Mouse (Mus musculus) limb, embryonic 10.5 days (tissue): ENCODE measurements at regions not wholly inside any gene's neighbourhood (a gene's known extent, or its start where the extent isn't known, plus 50 kb on each side); places are given as distances from the start of the nearest gene placed in this dataset.

Experiments
- DNase-seq: peaks from one replicate; pipeline ENCODE4 v3.0.0-alpha.2; 2017; ENCODE audit warnings: low spot score
- H3K27ac ChIP-seq: fragments of 300-500 bp; sonication (generic); 2 replicates; pipeline ENCODE4 v1.5.1; 2016; ENCODE audit warnings: mild to moderate bottlenecking
- H3K27me3 ChIP-seq: fragments of 300-500 bp; sonication (generic); 2 replicates; pipeline ENCODE4 v1.6.1; 2016; ENCODE audit warnings: low read depth, mild to moderate bottlenecking; ENCODE audit not compliant: poor library complexity, severe bottlenecking
- H3K36me3 ChIP-seq: fragments of 300-500 bp; sonication (generic); 2 replicates; pipeline ENCODE4 v1.6.1; 2016; ENCODE audit warnings: mild to moderate bottlenecking, moderate library complexity
- H3K4me1 ChIP-seq: fragments of 300-500 bp; sonication (generic); 2 replicates; pipeline ENCODE4 v1.6.1; 2016
- H3K4me3 ChIP-seq: fragments of 300-500 bp; sonication (generic); 2 replicates; pipeline ENCODE4 v1.5.1; 2016; ENCODE audit warnings: mild to moderate bottlenecking, moderate library complexity
- H3K9me3 ChIP-seq: fragments of 300-500 bp; sonication (generic); replicated peaks from 2 replicates; pipeline ENCODE4 v1.6.1; 2016; ENCODE audit warnings: mild to moderate bottlenecking
- WGBS: fragments of 180-500 bp; shearing (Covaris S2); methylation state at CpG from one replicate; pipeline ENCODE4 v1.1.7; 2016; 5-methylcytosine and 5-hydroxymethylcytosine counted together

GRCm38 (mm10) chr13:16279974-16280373 lies 268.3 kb downstream of the Inhba start:
- H3K36me3 ChIP-seq, result no peaks in the 10 kb centered on the region
- no peak overlapping the region for H3K27ac ChIP-seq
- WGBS, result 90% methylated on average over 3 of the region's 3 CpGs
- no peaks in the 10 kb centered on the region for H3K27me3 ChIP-seq
- H3K4me3 ChIP-seq, result no peak overlapping the region
- 0 out of 2 replicates have a peak, but pooled peaks cover 3% of the 10 kb centered on the region for H3K4me1 ChIP-seq
- no peaks in the 10 kb centered on the region for H3K9me3 ChIP-seq
- no peak for DNase-seq

- H3K4me1 ChIP-seq, result 0 out of 2 replicates have a peak, but pooled peaks cover 3% of the 10 kb centered on the region
- no peak overlapping the region for H3K27ac ChIP-seq
- H3K36me3 ChIP-seq, result no peaks in the 10 kb centered on the region
- DNase-seq, result no peak
- no peaks in the 10 kb centered on the region for H3K27me3 ChIP-seq
- no peaks in the 10 kb centered on the region for H3K9me3 ChIP-seq
- WGBS, result 75% methylated on average over 2 of the region's 2 CpGs
- H3K4me3 ChIP-seq, result no peak overlapping the region
Observed at GRCm38 (mm10) chr13:16280742-16281141, 269.1 kb downstream of the Inhba start.

- no peak for DNase-seq
- H3K9me3 ChIP-seq, result no peaks in the 10 kb centered on the region
- H3K4me1 ChIP-seq, result 0 out of 2 replicates have a peak, but pooled peaks cover 3% of the 10 kb centered on the region
- H3K36me3 ChIP-seq, result no peaks in the 10 kb centered on the region
- H3K4me3 ChIP-seq, result no peak overlapping the region
- no peaks in the 10 kb centered on the region for H3K27me3 ChIP-seq
- no peak overlapping the region for H3K27ac ChIP-seq
Observed at GRCm38 (mm10) chr13:16281777-16282176, 270.1 kb downstream of the Inhba start.

GRCm38 (mm10) chr13:16282230-16282629 lies 270.6 kb downstream of the Inhba start:
- H3K36me3 ChIP-seq, result no peaks in the 10 kb centered on the region
- no peaks in the 10 kb centered on the region for H3K27me3 ChIP-seq
- H3K4me1 ChIP-seq, result 0 out of 2 replicates have a peak, but pooled peaks cover 3% of the 10 kb centered on the region
- H3K9me3 ChIP-seq, result no peaks in the 10 kb centered on the region
- no peak overlapping the region for H3K27ac ChIP-seq
- no peak overlapping the region for H3K4me3 ChIP-seq
- 64% methylated on average over 2 of the region's 2 CpGs for WGBS
- no peak for DNase-seq

- Histone ChIP-seq H3K4me3 (no peak overlapping the region), H3K4me1 (0 out of 2 replicates have a peak, but pooled peaks cover 3% of the 10 kb centered on the region), H3K36me3 (no peaks in the 10 kb centered on the region), H3K27ac (no peak overlapping the region), H3K27me3 (no peaks in the 10 kb centered on the region), H3K9me3 (no peaks in the 10 kb centered on the region)
- WGBS, result 71% methylated on average over 4 of the region's 4 CpGs
- DNase-seq, result no peak
Observed at GRCm38 (mm10) chr13:16283336-16283735, 271.7 kb downstream of the Inhba start.

- Histone ChIP-seq H3K4me1 (no peaks in the 10 kb centered on the region), H3K36me3 (no peaks in the 10 kb centered on the region), H3K9me3 (no peaks in the 10 kb centered on the region), H3K27me3 (no peaks in the 10 kb centered on the region), H3K4me3 (no peak overlapping the region), H3K27ac (no peak overlapping the region)
- no peak for DNase-seq
- WGBS, result 91% methylated on average over 2 of the region's 2 CpGs
Observed at GRCm38 (mm10) chr13:16289633-16290032, 278.0 kb downstream of the Inhba start.

GRCm38 (mm10) chr13:16290784-16291183 lies 279.1 kb downstream of the Inhba start:
- DNase-seq, result no peak
- no peaks in the 10 kb centered on the region for H3K36me3 ChIP-seq
- WGBS, result 90% methylated on average over 2 of the region's 2 CpGs

GRCm38 (mm10) chr13:16291661-16292291 lies 280.1 kb downstream of the Inhba start:
- Histone ChIP-seq H3K36me3 (no peaks in the 10 kb centered on the region), H3K27ac (no peak overlapping the region), H3K4me1 (no peaks in the 10 kb centered on the region), H3K27me3 (no peaks in the 10 kb centered on the region), H3K4me3 (no peak overlapping the region), H3K9me3 (no peaks in the 10 kb centered on the region)
- WGBS, result 88% methylated on average over 6 of the region's 6 CpGs
- no peak for DNase-seq

More at GRCm38 (mm10) chr13:16290784-16291183, 279.1 kb downstream of the Inhba start:
- Histone ChIP-seq H3K9me3 (no peaks in the 10 kb centered on the region), H3K4me3 (no peak overlapping the region), H3K27ac (no peak overlapping the region), H3K4me1 (no peaks in the 10 kb centered on the region), H3K27me3 (no peaks in the 10 kb centered on the region)

GRCm38 (mm10) chr13:16299756-16300155 lies 288.1 kb downstream of the Inhba start:
- Histone ChIP-seq H3K9me3 (no peaks in the 10 kb centered on the region), H3K27ac (no peak overlapping the region), H3K36me3 (no peaks in the 10 kb centered on the region), H3K4me3 (no peak overlapping the region), H3K27me3 (no peaks in the 10 kb centered on the region), H3K4me1 (no peaks in the 10 kb centered on the region)
- no peak for DNase-seq
- WGBS, result 78% methylated on average over 2 of the region's 2 CpGs

- DNase-seq, result no peak
- no peak overlapping the region for H3K27ac ChIP-seq
- H3K4me3 ChIP-seq, result no peak overlapping the region
- WGBS, result 92% methylated on average over 2 of the region's 2 CpGs
- H3K4me1 ChIP-seq, result no peaks in the 10 kb centered on the region
- H3K9me3 ChIP-seq, result no peaks in the 10 kb centered on the region
- H3K27me3 ChIP-seq, result no peaks in the 10 kb centered on the region
- H3K36me3 ChIP-seq, result no peaks in the 10 kb centered on the region
Observed at GRCm38 (mm10) chr13:16314669-16315068, 303.0 kb downstream of the Inhba start.

GRCm38 (mm10) chr13:16315689-16316088 lies 304.0 kb downstream of the Inhba start:
- DNase-seq, result no peak
- Histone ChIP-seq H3K9me3 (no peaks in the 10 kb centered on the region), H3K27me3 (no peaks in the 10 kb centered on the region), H3K4me3 (no peak overlapping the region), H3K27ac (no peak overlapping the region), H3K4me1 (no peaks in the 10 kb centered on the region), H3K36me3 (no peaks in the 10 kb centered on the region)
- 88% methylated on average over 2 of the region's 2 CpGs for WGBS

- H3K27ac ChIP-seq, result no peak overlapping the region
- 88% methylated on average over 2 of the region's 2 CpGs for WGBS
- DNase-seq, result no peak
Observed at GRCm38 (mm10) chr13:16316581-16316980, 304.9 kb downstream of the Inhba start.

GRCm38 (mm10) chr13:16317412-16317811 lies 305.8 kb downstream of the Inhba start:
- no peak for DNase-seq
- WGBS, result 65% methylated on average over 3 of the region's 3 CpGs

More at GRCm38 (mm10) chr13:16316581-16316980, 304.9 kb downstream of the Inhba start:
- Histone ChIP-seq H3K9me3 (no peaks in the 10 kb centered on the region), H3K27me3 (no peaks in the 10 kb centered on the region), H3K36me3 (no peaks in the 10 kb centered on the region), H3K4me1 (no peaks in the 10 kb centered on the region), H3K4me3 (no peak overlapping the region)

GRCm38 (mm10) chr13:16320392-16320791 lies 308.7 kb downstream of the Inhba start:
- Histone ChIP-seq H3K4me3 (no peak overlapping the region), H3K27me3 (no peaks in the 10 kb centered on the region), H3K9me3 (no peaks in the 10 kb centered on the region), H3K4me1 (no peaks in the 10 kb centered on the region), H3K36me3 (no peaks in the 10 kb centered on the region), H3K27ac (no peak overlapping the region)
- 88% methylated on average over 4 of the region's 4 CpGs for WGBS
- no peak for DNase-seq

More at GRCm38 (mm10) chr13:16317412-16317811, 305.8 kb downstream of the Inhba start:
- no peak overlapping the region for H3K27ac ChIP-seq
- H3K4me3 ChIP-seq, result no peak overlapping the region
- no peaks in the 10 kb centered on the region for H3K27me3 ChIP-seq
- H3K9me3 ChIP-seq, result no peaks in the 10 kb centered on the region
- H3K4me1 ChIP-seq, result no peaks in the 10 kb centered on the region
- H3K36me3 ChIP-seq, result no peaks in the 10 kb centered on the region
